Mouse (Mus musculus): Measurements from ENCODE around the gene Bicc1.

DNA sequence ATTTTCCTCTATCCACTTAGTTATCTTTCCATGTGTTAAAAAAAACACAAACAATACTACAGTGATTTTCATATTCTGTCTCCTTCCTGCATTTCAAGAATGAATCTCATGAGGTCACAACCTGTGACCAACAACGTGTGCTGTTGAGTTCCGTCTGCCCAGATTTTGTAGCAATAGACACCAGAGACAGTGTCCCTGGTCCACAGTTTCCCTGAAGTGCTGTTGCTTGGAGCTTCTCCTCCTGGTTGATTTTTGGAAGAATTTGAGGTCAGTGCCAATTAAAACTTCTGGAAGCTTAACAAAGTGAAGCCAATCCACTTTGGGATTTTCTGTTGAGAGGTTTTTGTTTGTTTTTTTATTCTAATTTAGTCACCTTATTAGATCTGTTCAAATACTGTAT is 16.9 kb downstream of the Bicc1 start:
- TF ChIP-seq CTCF (IDR thresholded peaks at IDR 0.05; ENCODE audit: borderline replicate concordance, control insufficient read depth, extremely low read depth, insufficient read depth, low read length, poor library complexity) (no peak), POLR2A (IDR thresholded peaks at IDR 0.05; ENCODE audit: control insufficient read depth, extremely low read depth, insufficient read depth, low read length, poor library complexity) (no peak)
